ENCODE assay signal across 13 mouse cellular contexts in genomic region chr13:53945681-53946080, GRCm38 (mm10).
DNase-seq lines count a peak whose midpoint lies in the region; ATAC-seq and TF ChIP-seq lines count a peak whose summit lies in the region.
"Had no signal": no experiment of that assay in that cellular context is flagged by ENCODE, and none has a peak within 500 bp of the region (broad histone marks: within the 10 kb centered on the region; RNA-seq: fewer than 3 reads in every experiment).

No protein-coding gene starts in this region.

- no peak overlapping the region for H3K27ac ChIP-seq in heart, embryonic 12.5 days (ENCODE audit: poor library complexity, severe bottlenecking)
- no peak overlapping the region for H3K27ac ChIP-seq in cerebellum, adult 2 months (ENCODE audit: insufficient read depth, low read length)
- H3K27ac ChIP-seq: embryonic facial prominence, embryonic 12.5 days; hindbrain, postnatal 0 days; liver, embryonic 12.5 days had no signal

- no peak for ATAC-seq in heart, embryonic 12.5 days (ENCODE audit: insufficient number of reproducible peaks, low FRiP score)
- ATAC-seq: hindbrain, postnatal 0 days; liver, embryonic 12.5 days had no signal

- H3K4me3 ChIP-seq in heart, embryonic 12.5 days = no peak overlapping the region
- H3K4me3 ChIP-seq in cerebellum, adult 2 months (replicated peaks; ENCODE audit: insufficient read depth, low read depth, low read length) = no peak overlapping the region
- H3K4me3 ChIP-seq: embryonic facial prominence, embryonic 12.5 days; liver, embryonic 12.5 days had no signal

- no peaks in the 10 kb centered on the region for H3K27me3 ChIP-seq in heart, embryonic 12.5 days (replicated peaks)
- no peaks in the 10 kb centered on the region; the same call in 1 of the 2 replicates for H3K27me3 ChIP-seq in cerebellum, adult 2 months (ENCODE audit: control insufficient read depth, insufficient read depth, low read length)
- H3K27me3 ChIP-seq: embryonic facial prominence, embryonic 12.5 days; liver, embryonic 12.5 days had no signal

- 0 out of 2 replicates have a peak, but pooled peaks cover 2% of the 10 kb centered on the region for H3K9me3 ChIP-seq in heart, embryonic 12.5 days (replicated peaks)
- H3K9me3 ChIP-seq: embryonic facial prominence, embryonic 12.5 days; liver, embryonic 12.5 days had no signal

- no peak overlapping the region for H3K9ac ChIP-seq in heart, embryonic 12.5 days
- H3K9ac ChIP-seq: embryonic facial prominence, embryonic 12.5 days; liver, embryonic 12.5 days had no signal

- WGBS in heart, embryonic 12.5 days = 56% methylated on average over 5 of the region's 5 CpGs
- 36% methylated on average over 5 of the region's 5 CpGs for WGBS in cerebellum, adult 2 months

- H3K36me3 ChIP-seq in heart, embryonic 12.5 days = no peaks in the 10 kb centered on the region
- H3K36me3 ChIP-seq: embryonic facial prominence, embryonic 12.5 days; liver, embryonic 12.5 days had no signal

- DNase-seq in heart, adult 8-10 months (ENCODE audit: low spot score) = peak; percentile 60
- DNase-seq in right cerebral cortex, adult 18-20 months = peak; percentile 65
- DNase-seq in right cerebral cortex, postnatal 14 days = no peak
- DNase-seq in kidney, adult 9 months = peak; percentile 66
- peak; percentile 5 for DNase-seq in skeletal muscle tissue, adult 2 months (ENCODE audit: low read depth, low spot score)
- no peak for DNase-seq in ovary, postnatal 14 days (ENCODE audit: low spot score)
- DNase-seq in cerebellum, adult 2 months = no peak
- DNase-seq: cerebellum, adult 9-10 months; thymus, adult 2 months had no signal

- no peak overlapping the region for H3K4me2 ChIP-seq in heart, embryonic 12.5 days
- H3K4me2 ChIP-seq: embryonic facial prominence, embryonic 12.5 days; liver, embryonic 12.5 days had no signal

- TF ChIP-seq POLR2A in cerebellum, adult 2 months (IDR thresholded peaks at IDR 0.05; ENCODE audit: borderline replicate concordance, insufficient read depth, low read length) = no peak

- no peaks in the 10 kb centered on the region for H3K4me1 ChIP-seq in heart, embryonic 12.5 days (replicated peaks)
- H3K4me1 ChIP-seq in cerebellum, adult 2 months (ENCODE audit: control insufficient read depth, insufficient read depth, low read length) = no peaks in the 10 kb centered on the region; the same call in 1 of the 2 replicates
- H3K4me1 ChIP-seq: embryonic facial prominence, embryonic 12.5 days; liver, embryonic 12.5 days had no signal

- no peak for TF ChIP-seq CTCF in cerebellum, adult 2 months (IDR thresholded peaks at IDR 0.05; ENCODE audit: borderline replicate concordance, insufficient read depth, low read depth, low read length)

Comparison
In these comparisons a context has a peak if more than half of its experiments do, and no peak if none do; other contexts are left out.
1. DNase-seq: peak in heart, adult 8-10 months (single experiment), right cerebral cortex, adult 18-20 months (single experiment), kidney, adult 9 months (single experiment) and skeletal muscle tissue, adult 2 months (single experiment); none in right cerebral cortex, postnatal 14 days (single experiment), ovary, postnatal 14 days (single experiment) and cerebellum, adult 2 months (0 of 2).